Mouse (Mus musculus) layer of hippocampus, adult 6 months (tissue): ENCODE data around the gene Zfp791. TPM values are rescaled to one million over a fixed set of nuclear protein-coding genes. Genes with fewer than 3 reads are reported as not detected.

ENCODE experiments used
- long read RNA-seq, 2 experiments: library from polyadenylated mRNA; unstranded; transcript quantifications; one replicate each; pipeline ENCODE4 v2.0.0; 2019 to 2020
- microRNA-seq: library from miRNA; unstranded; fragments of <30 nt; microRNA quantifications from one replicate; pipeline ENCODE4 v1.2.0, GENCODE M21; 2020
- polyA plus RNA-seq: library from polyadenylated mRNA; unstranded; fragments of <200 nt; fragmentation: Nextera tagmentation; gene quantifications from 2 replicates; pipeline ENCODE4 v1.2.3, GENCODE M21; 2021

The Zfp791 gene
- 1.4 and 1.6 TPM in 2 replicates for polyA plus RNA-seq
- long read RNA-seq, experiment 1, partial matches to known transcripts: 0 of 3 reads
- long read RNA-seq, experiment 1, other reads (novel, unspliced or antisense): 3 of 3 reads
- long read RNA-seq, experiment 2, transcript Zfp791-201 (4 exons, 1,587 nt): major isoform, 7 of 14 reads
- long read RNA-seq, experiment 2, partial matches to known transcripts: 0 of 14 reads
- long read RNA-seq, experiment 2, other reads (novel, unspliced or antisense): 7 of 14 reads

GRCm38 (mm10) chr8:85122995-85123394 is at the start of gene Zfp791:
Gene Zfp791 (minus strand): TSS chr8:85123095.

GRCm38 (mm10) chr8:85151624-85152023 is 28.7 kb upstream of the Zfp791 start, which contains the start of gene Cks1brt:
Gene Cks1brt (plus strand): TSS chr8:85151924.

GRCm38 (mm10) chr8:85083108-85083813 is 39.6 kb downstream of the Zfp791 start, which contains the start of gene Man2b1:
Gene Man2b1 (plus strand): TSS chr8:85083270.

GRCm38 (mm10) chr8:85081216-85081555 is 41.7 kb downstream of the Zfp791 start, which contains the start of gene Wdr83:
Gene Wdr83 (minus strand): TSS chr8:85081306.

GRCm38 (mm10) chr8:85080532-85081215 is 42.2 kb downstream of the Zfp791 start, which contains the start of gene Wdr83os:
Gene Wdr83os (plus strand): TSS chr8:85080740.

GRCm38 (mm10) chr8:85071514-85072281 is 51.2 kb downstream of the Zfp791 start, which contains the start of gene Dhps:
Gene Dhps (plus strand): TSS chr8:85071757.

GRCm38 (mm10) chr8:85067982-85068381 is 54.9 kb downstream of the Zfp791 start, which contains the start of gene Gm5741:
Gene Gm5741 (minus strand): TSS chr8:85067982.

GRCm38 (mm10) chr8:85059879-85060616 is 62.8 kb downstream of the Zfp791 start, which contains the start of gene Fbxw9:
Gene Fbxw9 (plus strand): TSS chr8:85060055.

Small RNA genes lying within 50 kb of the gene (microRNA-seq; reads per million reads assigned to microRNA genes)
- not detected for gene Gm23388
- gene Mir7070: 2.1 reads per million, percentile 3 among the genes with 10 or more reads in this experiment

Other genes starting within 250 kb of the Zfp791 start
- 22.7 and 24.2 TPM in 2 replicates for gene Gcdh, start 229.2 kb downstream of the Zfp791 start, polyA plus RNA-seq
- gene Klf1, start 221.2 kb downstream of the Zfp791 start, polyA plus RNA-seq: 0.15 and 0.30 TPM in 2 replicates
- gene Dnase2a, start 214.5 kb downstream of the Zfp791 start, polyA plus RNA-seq: 4.5 and 6.6 TPM in 2 replicates
- 11.2 and 18.3 TPM in 2 replicates for gene Mast1, start 185.7 kb downstream of the Zfp791 start, polyA plus RNA-seq
- gene Rtbdn, start 176.1 kb downstream of the Zfp791 start, polyA plus RNA-seq: 0.15 TPM in 1 of 2 replicates, not detected in the other
- not detected in 2 replicates for gene Gm49661, start 153.7 kb downstream of the Zfp791 start, polyA plus RNA-seq
- 688 and 751 TPM in 2 replicates for gene Prdx2, start 153.5 kb downstream of the Zfp791 start, polyA plus RNA-seq
- 45.5 and 52.3 TPM in 2 replicates for gene Rnaseh2a, start 153.3 kb downstream of the Zfp791 start, polyA plus RNA-seq
- 142 and 144 TPM in 2 replicates for gene Junb, start 144.4 kb downstream of the Zfp791 start, polyA plus RNA-seq
- gene Hook2, start 132.5 kb downstream of the Zfp791 start, polyA plus RNA-seq: 5.0 and 6.2 TPM in 2 replicates
- gene Best2, start 108.6 kb downstream of the Zfp791 start, polyA plus RNA-seq: 0.09 TPM in 1 of 2 replicates, not detected in the other
- gene Asna1, start 97.8 kb downstream of the Zfp791 start, polyA plus RNA-seq: 31.7 and 41.1 TPM in 2 replicates
- 71.1 and 83.3 TPM in 2 replicates for gene Trir, start 96.3 kb downstream of the Zfp791 start, polyA plus RNA-seq
- 24.3 and 26.5 TPM in 2 replicates for gene Tnpo2, start 86.2 kb downstream of the Zfp791 start, polyA plus RNA-seq
- 13.4 and 14.1 TPM in 2 replicates for gene Fbxw9, start 63.0 kb downstream of the Zfp791 start, polyA plus RNA-seq
- not detected in 2 replicates for gene Gm5741, start 55.1 kb downstream of the Zfp791 start, polyA plus RNA-seq
- 63.7 and 73.4 TPM in 2 replicates for gene Dhps, start 51.3 kb downstream of the Zfp791 start, polyA plus RNA-seq
- 140 and 142 TPM in 2 replicates for gene Wdr83os, start 42.4 kb downstream of the Zfp791 start, polyA plus RNA-seq
- 35.6 and 36.8 TPM in 2 replicates for gene Wdr83, start 41.8 kb downstream of the Zfp791 start, polyA plus RNA-seq
- gene Man2b1, start 39.8 kb downstream of the Zfp791 start, polyA plus RNA-seq: 20.7 and 26.6 TPM in 2 replicates
- gene Cks1brt, start 28.8 kb upstream of the Zfp791 start, polyA plus RNA-seq: not detected in 2 replicates
- gene Olfr371, start 102.9 kb upstream of the Zfp791 start, polyA plus RNA-seq: not detected in 2 replicates
- gene Orc6, start 176.5 kb upstream of the Zfp791 start, polyA plus RNA-seq: 42.6 and 42.8 TPM in 2 replicates
- gene Vps35, start 176.7 kb upstream of the Zfp791 start, polyA plus RNA-seq: 80.4 and 83.7 TPM in 2 replicates